Mouse (Mus musculus) spleen, postnatal 10 days (tissue): ENCODE data around the gene Ofd1.

Experiments
- DNase-seq, 2 experiments: peaks; one replicate each; pipeline ENCODE4 v3.0.0; 2021 to 2022; ENCODE audit warnings: low spot score in 2 of 2

Gene Ofd1

DNA sequence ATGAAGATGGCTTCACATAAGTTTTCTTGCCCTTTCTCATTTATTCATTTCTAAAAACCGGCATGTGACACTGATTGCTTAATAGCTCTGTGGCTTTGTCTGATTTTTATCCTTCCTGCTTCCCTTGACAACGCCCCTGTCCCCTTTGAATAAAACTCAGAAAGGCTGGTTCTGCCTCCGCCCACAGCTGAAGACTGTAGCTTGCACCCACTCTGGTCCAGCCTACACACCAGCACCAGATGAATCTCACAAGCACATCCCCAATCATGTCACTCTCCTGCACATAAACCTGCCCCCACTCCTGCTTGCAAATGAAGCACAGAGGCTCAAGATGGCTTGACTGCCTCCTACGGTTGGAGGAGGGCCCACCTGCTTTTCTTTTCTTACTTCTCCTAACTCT, 80.0 kb downstream of the Ofd1 start:
- DNase-seq: no peak

DNA sequence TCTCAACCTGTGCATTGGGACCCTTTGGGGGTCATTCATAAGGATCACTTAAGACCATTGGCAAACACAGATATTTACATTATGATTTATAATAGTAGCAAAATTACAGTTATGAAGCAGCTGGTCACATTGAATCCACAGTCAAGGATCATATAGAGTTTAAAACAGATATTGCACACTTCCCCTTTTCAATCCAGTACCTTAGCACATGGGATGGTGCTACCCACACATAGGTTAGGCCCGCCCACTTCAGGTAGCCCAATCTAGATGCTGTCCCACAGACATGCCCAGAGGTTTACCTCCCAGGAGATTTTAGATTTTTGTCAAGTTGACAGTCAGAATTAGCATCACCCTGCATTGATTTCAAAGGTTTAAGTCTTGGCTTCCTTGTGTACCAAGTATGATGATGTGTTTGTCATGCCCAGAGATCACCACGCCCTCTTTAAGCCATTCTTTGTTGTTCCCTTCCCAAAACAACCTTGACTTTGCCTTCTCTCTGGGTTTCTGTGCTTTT, 80.5 kb downstream of the Ofd1 start:
- DNase-seq: no peak

DNA sequence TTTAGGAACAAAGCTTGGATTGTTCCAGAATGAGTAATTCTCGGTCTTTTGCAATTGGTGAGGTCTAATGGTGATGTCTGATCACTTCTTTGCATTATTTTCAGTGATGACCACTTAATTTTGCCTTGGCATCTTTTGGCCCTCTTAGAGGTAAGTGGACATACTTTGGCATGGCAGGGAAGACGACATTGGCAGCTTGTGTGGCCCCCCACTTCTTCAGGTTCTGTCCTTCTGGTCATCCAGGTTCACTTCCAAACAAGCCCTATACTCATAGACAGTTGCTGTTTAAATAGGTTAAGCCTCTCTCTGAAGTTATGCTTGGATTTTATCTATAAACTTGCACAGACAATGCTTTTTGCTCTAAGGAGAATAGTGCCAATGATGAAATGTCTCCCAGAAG, 81.5 kb downstream of the Ofd1 start:
- no peak for DNase-seq

DNA sequence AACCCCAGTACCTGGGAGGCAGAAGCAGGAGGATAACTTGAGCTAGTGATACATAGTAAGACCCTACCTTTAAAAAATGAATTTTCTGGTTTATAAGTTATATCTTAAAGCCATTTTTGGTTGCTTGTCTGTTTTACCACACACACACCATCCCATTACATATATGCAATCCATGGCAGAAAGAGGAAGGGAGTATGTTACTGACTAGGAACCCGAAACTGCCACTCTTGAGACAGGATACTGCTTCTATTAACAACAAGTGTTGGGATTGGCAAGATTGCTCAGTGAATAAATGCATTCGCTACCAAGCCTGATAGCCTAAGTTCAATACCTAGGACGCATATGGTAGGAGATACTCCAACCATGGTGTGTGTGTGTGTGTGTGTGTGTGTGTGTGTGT, 84.2 kb downstream of the Ofd1 start:
- DNase-seq: no peak

DNA sequence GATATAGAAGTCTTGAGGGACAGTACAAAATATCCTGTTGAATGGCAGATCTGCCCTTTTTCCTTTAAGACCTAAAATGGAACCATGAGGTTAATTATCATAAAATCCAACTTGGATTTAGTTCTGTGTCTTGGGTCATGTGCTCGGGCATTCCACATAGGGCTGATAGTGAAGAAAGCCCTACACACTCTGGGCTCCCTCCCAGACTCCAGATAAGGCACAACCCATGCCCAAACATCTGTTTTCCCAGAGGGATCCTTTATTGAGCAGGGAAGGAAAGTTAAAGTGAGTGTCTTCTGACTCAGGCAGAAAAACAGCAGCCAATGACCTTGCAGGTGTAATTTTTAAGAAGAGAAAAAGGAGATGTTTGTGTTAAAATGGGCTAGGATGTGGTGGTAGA, 85.6 kb downstream of the Ofd1 start:
- no peak for DNase-seq

DNA sequence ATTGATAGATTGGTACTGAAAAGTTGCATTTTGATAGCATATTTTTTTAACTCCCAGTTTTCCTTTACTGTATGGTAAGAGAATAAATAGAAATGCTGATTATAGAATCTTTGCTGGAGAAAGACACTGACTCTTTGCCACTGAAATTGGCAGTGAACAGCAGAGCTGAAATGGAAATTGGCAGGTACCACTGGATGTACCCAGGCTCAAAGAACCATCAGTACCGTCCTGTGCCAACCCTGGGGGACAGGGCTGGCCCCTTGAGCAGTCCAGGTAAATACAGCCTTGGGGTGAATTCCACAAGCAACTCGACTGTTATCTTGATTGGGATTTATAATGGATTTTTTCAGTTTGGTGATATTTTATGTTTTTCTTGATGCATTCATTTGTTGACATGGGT, 87.1 kb downstream of the Ofd1 start:
- no peak for DNase-seq

DNA sequence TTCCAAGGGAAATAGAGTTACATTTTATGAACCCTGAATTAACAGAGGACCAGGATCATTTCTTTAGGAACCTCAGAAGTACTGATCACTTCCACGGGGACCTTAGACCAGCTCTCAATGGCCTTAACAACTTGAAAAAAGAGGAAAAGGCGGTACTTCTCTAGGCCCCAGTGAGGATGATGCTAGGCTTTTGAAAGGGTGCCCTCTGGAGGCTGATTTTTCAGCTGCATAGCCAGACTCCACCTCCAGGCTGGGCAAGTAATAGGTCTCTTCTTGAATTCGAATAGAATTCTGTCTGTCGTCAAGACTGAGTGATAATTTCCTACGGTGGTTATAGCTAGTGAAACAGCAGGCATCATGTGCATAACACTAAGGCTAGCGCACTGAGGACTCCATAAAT, 88.7 kb downstream of the Ofd1 start:
- peak; percentile 18 to 70 for DNase-seq

DNA sequence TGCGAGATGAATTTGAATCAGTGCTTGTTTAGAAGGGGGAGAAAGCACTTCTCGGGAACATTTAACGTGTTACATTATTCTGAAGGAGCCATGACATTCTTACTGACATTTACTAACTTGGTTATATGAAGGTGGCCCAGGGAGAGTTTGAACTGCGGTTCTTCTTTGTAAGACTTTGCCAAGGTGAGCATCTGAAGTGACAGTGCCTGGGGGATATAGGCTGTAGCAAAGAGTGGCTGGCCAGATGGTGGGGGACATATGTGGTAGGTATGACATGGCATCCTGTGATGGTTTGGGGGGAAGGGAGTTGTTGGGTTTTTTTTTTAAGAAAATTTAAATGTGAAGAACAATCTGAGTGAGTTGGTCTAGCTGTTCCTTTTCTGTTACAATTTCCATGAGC, 91.9 kb downstream of the Ofd1 start:
- DNase-seq: no peak

DNA sequence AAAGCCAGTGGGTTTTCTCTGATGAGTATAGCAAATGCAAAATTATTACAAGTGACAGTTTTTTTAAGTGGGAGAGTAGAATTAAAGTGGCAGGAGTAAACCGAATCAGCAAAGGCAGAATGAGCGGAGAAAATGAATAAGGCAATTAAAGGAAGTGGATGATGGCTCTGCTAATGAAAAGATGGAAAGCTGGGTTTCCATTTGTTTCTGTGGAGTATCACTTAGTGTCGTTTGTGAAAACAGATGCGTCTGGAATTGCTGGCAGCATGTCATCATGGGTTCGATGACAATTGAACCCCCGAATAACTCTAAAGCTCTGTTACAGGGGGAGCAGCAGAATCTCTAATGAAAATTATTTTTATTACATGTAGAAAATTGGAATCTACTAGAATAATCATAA, 92.4 kb downstream of the Ofd1 start:
- DNase-seq: no peak

DNA sequence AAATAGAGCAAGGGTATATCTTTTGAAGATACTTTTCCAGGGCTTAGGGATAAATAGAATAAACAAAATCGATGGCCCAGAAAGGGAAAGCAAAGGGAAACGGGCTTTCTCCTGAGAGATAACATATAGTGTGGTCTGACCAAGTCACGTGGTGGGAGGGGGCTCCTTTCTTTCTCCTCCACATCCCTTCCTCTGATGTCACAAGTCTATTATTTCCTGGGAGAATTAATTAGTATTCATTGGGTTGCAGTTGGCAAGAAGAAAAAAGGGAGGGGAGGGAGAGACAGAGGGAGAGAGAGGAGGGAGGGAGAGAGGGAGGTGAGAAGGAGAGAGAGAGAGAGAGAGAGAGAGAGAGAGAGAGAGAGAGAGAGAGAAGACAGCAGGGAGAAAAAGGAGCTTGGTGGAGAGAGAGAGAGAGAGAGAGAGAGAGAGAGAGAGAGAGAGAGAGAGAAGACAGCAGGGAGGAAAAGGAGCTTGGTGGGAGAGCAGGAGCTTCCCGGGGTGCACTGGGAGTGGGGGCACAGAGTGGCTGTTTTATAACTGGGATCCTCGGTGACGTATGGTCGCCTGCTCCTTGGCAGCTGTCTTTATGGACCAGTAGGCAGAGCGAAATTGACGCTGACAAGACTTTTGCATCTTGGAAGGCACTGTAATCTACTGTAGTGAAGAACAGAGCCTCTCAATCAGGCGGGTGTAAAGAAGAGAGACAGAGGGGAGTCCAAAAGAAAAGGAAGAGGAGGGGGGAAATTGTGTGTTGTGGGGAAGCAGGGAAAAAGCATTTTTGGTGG, 96.1 kb downstream of the Ofd1 start:
- no peak for DNase-seq

DNA sequence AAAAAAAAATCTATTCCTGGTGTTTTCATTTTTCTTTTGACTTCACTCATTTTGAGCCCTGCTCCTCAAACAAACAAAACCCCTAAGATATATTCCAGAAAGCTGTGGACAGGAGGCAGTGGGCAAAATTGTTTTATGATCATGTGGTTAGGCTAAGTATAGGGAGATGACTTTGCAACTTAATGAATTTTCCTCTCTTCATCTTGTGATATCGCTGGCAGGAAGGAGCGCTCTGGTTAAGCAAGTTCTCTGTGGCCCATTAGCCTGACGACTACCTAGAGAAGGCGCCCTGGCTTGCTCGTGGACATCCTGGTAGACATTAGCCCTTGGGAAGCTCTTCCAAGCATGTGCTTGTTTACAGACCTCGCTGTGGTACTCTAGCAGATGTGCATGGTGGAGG, 98.7 kb downstream of the Ofd1 start:
- DNase-seq: no peak
